Comparison of ENCODE assay signal across 28 mouse cellular contexts in genomic region chr7:79376516-79377275, GRCm38 (mm10). TPM values are rescaled to one million over a fixed set of nuclear protein-coding genes. Genes with fewer than 3 reads are reported as not detected.
DNase-seq lines count a peak whose midpoint lies in the region; ATAC-seq and TF ChIP-seq lines count a peak whose summit lies in the region.
"Had no signal": no experiment of that assay in that cellular context is flagged by ENCODE, and none has a peak within 500 bp of the region (broad histone marks: within the 10 kb centered on the region; RNA-seq: fewer than 3 reads in every experiment).

No protein-coding gene starts in this region.

- H3K27me3 ChIP-seq in G1E (ENCODE audit: insufficient read depth, low read length): peaks cover 58% of the 10 kb centered on the region
- H3K27me3 ChIP-seq in midbrain, embryonic 16.5 days (ENCODE audit: control insufficient read depth, insufficient read depth, low read depth, low read length): no peaks in the 10 kb centered on the region
- no peaks in the 10 kb centered on the region for H3K27me3 ChIP-seq in kidney, embryonic 15.5 days
- no peaks in the 10 kb centered on the region for H3K27me3 ChIP-seq in forebrain, embryonic 11.5 days (ENCODE audit: control insufficient read depth, insufficient read depth, low read length)
- H3K27me3 ChIP-seq: embryonic facial prominence, embryonic 15.5 days; forebrain, embryonic 15.5 days; lung, embryonic 15.5 days; neural tube, embryonic 15.5 days; stomach, embryonic 15.5 days had no signal

- DNase-seq in G1E (ENCODE audit: low spot score): no peak
- peak; percentile 58 to 71 for DNase-seq in lung, adult 18-20 months
- peak; percentile 71 for DNase-seq in lung, postnatal 36 days
- DNase-seq in forebrain, embryonic 11.5 days (ENCODE audit: low spot score): no peak
- no peak for DNase-seq in adrenal gland, postnatal 25 days
- DNase-seq: adrenal gland, adult 8-10 months; cerebellum, adult 9-10 months; gastrocnemius, postnatal 14 days; heart, adult 18-20 months; heart, postnatal 36 days; kidney, adult 18-20 months; kidney, postnatal 10 days; right cerebral cortex, adult 18-20 months; right cerebral cortex, postnatal 4 days; thymus, postnatal 25 days had no signal

- H3K4me1 ChIP-seq in G1E (ENCODE audit: insufficient read depth, low read depth, low read length): peaks cover 5% of the 10 kb centered on the region
- no peaks in the 10 kb centered on the region for H3K4me1 ChIP-seq in midbrain, embryonic 16.5 days (ENCODE audit: control insufficient read depth, insufficient read depth, low read length)
- H3K4me1 ChIP-seq in kidney, embryonic 15.5 days: peaks cover 10% of the 10 kb centered on the region; the same call in 1 of the 2 replicates
- no peaks in the 10 kb centered on the region for H3K4me1 ChIP-seq in forebrain, embryonic 11.5 days (replicated peaks; ENCODE audit: control insufficient read depth, insufficient read depth, low read length)
- H3K4me1 ChIP-seq: embryonic facial prominence, embryonic 15.5 days; forebrain, embryonic 15.5 days; lung, embryonic 15.5 days; neural tube, embryonic 15.5 days; stomach, embryonic 15.5 days had no signal

- 86% methylated on average over 10 of the region's 10 CpGs for WGBS in midbrain, embryonic 16.5 days
- WGBS in kidney, embryonic 15.5 days: 88% methylated on average over 10 of the region's 10 CpGs
- 91% methylated on average over 10 of the region's 10 CpGs for WGBS in forebrain, embryonic 11.5 days

- H3K36me3 ChIP-seq in G1E (replicated peaks): no peaks in the 10 kb centered on the region
- no peaks in the 10 kb centered on the region for H3K36me3 ChIP-seq in midbrain, embryonic 16.5 days (ENCODE audit: control insufficient read depth, insufficient read depth, low read length)
- H3K36me3 ChIP-seq in kidney, embryonic 15.5 days: no peaks in the 10 kb centered on the region
- no peaks in the 10 kb centered on the region for H3K36me3 ChIP-seq in forebrain, embryonic 11.5 days (ENCODE audit: control insufficient read depth, insufficient read depth, low read length)
- H3K36me3 ChIP-seq: embryonic facial prominence, embryonic 15.5 days; forebrain, embryonic 15.5 days; heart, embryonic 13.5 days; lung, embryonic 15.5 days; midbrain, embryonic 10.5 days; neural tube, embryonic 15.5 days; stomach, embryonic 15.5 days had no signal

- H3K27ac ChIP-seq in midbrain, embryonic 16.5 days (ENCODE audit: low read length): no peak overlapping the region
- H3K27ac ChIP-seq in kidney, embryonic 15.5 days: no peak overlapping the region
- H3K27ac ChIP-seq in forebrain, embryonic 11.5 days (ENCODE audit: low read depth, low read length): no peak overlapping the region
- H3K27ac ChIP-seq: embryonic facial prominence, embryonic 15.5 days; forebrain, embryonic 15.5 days; heart, embryonic 13.5 days; hindbrain, embryonic 14.5 days; layer of hippocampus, adult 2 months; lung, embryonic 15.5 days; midbrain, embryonic 10.5 days; neural tube, embryonic 15.5 days; stomach, embryonic 15.5 days had no signal

- no peak overlapping the region for H3K4me2 ChIP-seq in midbrain, embryonic 16.5 days (ENCODE audit: low read length)
- no peak overlapping the region for H3K4me2 ChIP-seq in kidney, embryonic 15.5 days
- no peak overlapping the region for H3K4me2 ChIP-seq in forebrain, embryonic 11.5 days (ENCODE audit: low read depth, low read length, severe bottlenecking)
- H3K4me2 ChIP-seq: embryonic facial prominence, embryonic 15.5 days; forebrain, embryonic 15.5 days; heart, embryonic 13.5 days; hindbrain, embryonic 14.5 days; lung, embryonic 15.5 days; neural tube, embryonic 15.5 days; stomach, embryonic 15.5 days had no signal

- H3K9ac ChIP-seq in midbrain, embryonic 16.5 days (ENCODE audit: low read depth, low read length): no peak overlapping the region
- no peak overlapping the region for H3K9ac ChIP-seq in kidney, embryonic 15.5 days
- H3K9ac ChIP-seq in forebrain, embryonic 11.5 days (ENCODE audit: low read length): no peak overlapping the region
- H3K9ac ChIP-seq: embryonic facial prominence, embryonic 15.5 days; forebrain, embryonic 15.5 days; heart, embryonic 13.5 days; hindbrain, embryonic 14.5 days; lung, embryonic 15.5 days; neural tube, embryonic 15.5 days; stomach, embryonic 15.5 days had no signal

- TF ChIP-seq CTCF in G1E (IDR thresholded peaks at IDR 0.05; ENCODE audit: low read depth, low read length): no peak

- no peaks in the 10 kb centered on the region for H3K9me3 ChIP-seq in G1E (replicated peaks)
- H3K9me3 ChIP-seq in midbrain, embryonic 16.5 days (replicated peaks; ENCODE audit: control insufficient read depth, low read length, poor library complexity, severe bottlenecking): no peaks in the 10 kb centered on the region
- no peaks in the 10 kb centered on the region for H3K9me3 ChIP-seq in kidney, embryonic 15.5 days (replicated peaks)
- no peaks in the 10 kb centered on the region for H3K9me3 ChIP-seq in forebrain, embryonic 11.5 days (ENCODE audit: control insufficient read depth, low read length)
- H3K9me3 ChIP-seq: embryonic facial prominence, embryonic 15.5 days; forebrain, embryonic 15.5 days; heart, embryonic 13.5 days; lung, embryonic 15.5 days; midbrain, embryonic 10.5 days; neural tube, embryonic 15.5 days; stomach, embryonic 15.5 days had no signal

- no peak overlapping the region for H3K4me3 ChIP-seq in G1E (ENCODE audit: low read depth, low read length)
- H3K4me3 ChIP-seq in midbrain, embryonic 16.5 days (ENCODE audit: low read depth, low read length): no peak overlapping the region
- no peak overlapping the region for H3K4me3 ChIP-seq in kidney, embryonic 15.5 days (replicated peaks)
- H3K4me3 ChIP-seq in forebrain, embryonic 11.5 days (ENCODE audit: low read depth, low read length): no peak overlapping the region
- H3K4me3 ChIP-seq: embryonic facial prominence, embryonic 15.5 days; forebrain, embryonic 15.5 days; heart, embryonic 13.5 days; layer of hippocampus, adult 2 months; lung, embryonic 15.5 days; midbrain, embryonic 10.5 days; neural tube, embryonic 15.5 days; stomach, embryonic 15.5 days had no signal

- peak; percentile 4; the same call in 1 of the 2 replicates for ATAC-seq in G1E (ENCODE audit: extremely low read depth, insufficient number of reproducible peaks, low FRiP score, poor library complexity, severe bottlenecking)
- ATAC-seq in hematopoietic stem cell, adult 5-6 weeks (replicated peaks in 1 of 2; ENCODE audit: insufficient read depth in 1 of 2, low FRiP score in 2 of 2, low TSS enrichment in 1 of 2, low read depth in 1 of 2, poor library complexity in 2 of 2, severe bottlenecking in 2 of 2): peak; percentile 12 to 29; a peak in 1 of 4 replicates
- no peak for ATAC-seq in midbrain, embryonic 16.5 days
- ATAC-seq in kidney, embryonic 15.5 days (replicated peaks; ENCODE audit: low FRiP score): no peak
- ATAC-seq in forebrain, embryonic 11.5 days (replicated peaks; ENCODE audit: low FRiP score): no peak
- ATAC-seq: forebrain, embryonic 15.5 days; inflammation-experienced regulatory T-cells, adult 6 months had no signal

RNA-seq across cellular contexts. Expression of gene Rlbp1, which starts 10.2 kb away (rescaled TPM):
- total RNA-seq in G1E (2014; fragmentation: Nextera tagmentation) (not detected in 2 replicates), G1E (2017) (not detected in 2 replicates)
- polyA plus RNA-seq in G1E (2012): not detected in 2 replicates
- total RNA-seq in hematopoietic stem cell, adult 5-6 weeks (2017): not detected in 2 replicates
- 15.0 and 17.1 TPM in 2 replicates for polyA plus RNA-seq in midbrain, embryonic 16.5 days (2015; fragmentation: Nextera tagmentation; extraction: Ambion mirVana)
- 0.14 and 0.39 TPM in 2 replicates for polyA plus RNA-seq in kidney, embryonic 15.5 days (2015; fragmentation: Nextera tagmentation; extraction: Ambion mirVana)
- 3.0 and 3.5 TPM in 2 replicates for polyA plus RNA-seq in forebrain, embryonic 11.5 days (2014; fragmentation: Nextera tagmentation; extraction: Ambion mirVana)
- total RNA-seq in adrenal gland, postnatal 25 days (2021): 0.70 TPM in 1 of 2 replicates, not detected in the other
- total RNA-seq: gastrocnemius, postnatal 14 days; heart, adult 18-20 months; heart, postnatal 36 days had no signal
- polyA plus RNA-seq: heart, embryonic 13.5 days; inflammation-experienced regulatory T-cells, adult 6 months had no signal

RNA-seq across cellular contexts. Expression of gene Fanci, which starts 15.0 kb away (rescaled TPM):
- total RNA-seq in G1E (2014; fragmentation: Nextera tagmentation) (14.9 and 24.2 TPM in 2 replicates), G1E (2017) (27.8 and 28.6 TPM in 2 replicates)
- 0.41 and 0.63 TPM in 2 replicates for polyA plus RNA-seq in G1E (2012)
- total RNA-seq in hematopoietic stem cell, adult 5-6 weeks (2017): 30.8 and 37.4 TPM in 2 replicates
- 1.7 and 1.9 TPM in 2 replicates for polyA plus RNA-seq in midbrain, embryonic 16.5 days (2015; fragmentation: Nextera tagmentation; extraction: Ambion mirVana)
- polyA plus RNA-seq in kidney, embryonic 15.5 days (2015; fragmentation: Nextera tagmentation; extraction: Ambion mirVana): 12.0 and 12.6 TPM in 2 replicates
- 23.0 and 24.0 TPM in 2 replicates for polyA plus RNA-seq in forebrain, embryonic 11.5 days (2014; fragmentation: Nextera tagmentation; extraction: Ambion mirVana)
- 1.2 and 1.5 TPM in 2 replicates for total RNA-seq in adrenal gland, postnatal 25 days (2021)

Comparison
In these comparisons a context has a peak if more than half of its experiments do, and no peak if none do; other contexts are left out.
1. ATAC-seq: peak in G1E (single experiment) and hematopoietic stem cell, adult 5-6 weeks (2 of 2); none in midbrain, embryonic 16.5 days (single experiment), kidney, embryonic 15.5 days (single experiment) and forebrain, embryonic 11.5 days (single experiment).
2. DNase-seq: peak in lung, adult 18-20 months (2 of 2) and lung, postnatal 36 days (single experiment); none in G1E (single experiment), forebrain, embryonic 11.5 days (single experiment) and adrenal gland, postnatal 25 days (single experiment).